22 mouse cellular contexts compared by ENCODE assay signal in the genomic region with DNA sequence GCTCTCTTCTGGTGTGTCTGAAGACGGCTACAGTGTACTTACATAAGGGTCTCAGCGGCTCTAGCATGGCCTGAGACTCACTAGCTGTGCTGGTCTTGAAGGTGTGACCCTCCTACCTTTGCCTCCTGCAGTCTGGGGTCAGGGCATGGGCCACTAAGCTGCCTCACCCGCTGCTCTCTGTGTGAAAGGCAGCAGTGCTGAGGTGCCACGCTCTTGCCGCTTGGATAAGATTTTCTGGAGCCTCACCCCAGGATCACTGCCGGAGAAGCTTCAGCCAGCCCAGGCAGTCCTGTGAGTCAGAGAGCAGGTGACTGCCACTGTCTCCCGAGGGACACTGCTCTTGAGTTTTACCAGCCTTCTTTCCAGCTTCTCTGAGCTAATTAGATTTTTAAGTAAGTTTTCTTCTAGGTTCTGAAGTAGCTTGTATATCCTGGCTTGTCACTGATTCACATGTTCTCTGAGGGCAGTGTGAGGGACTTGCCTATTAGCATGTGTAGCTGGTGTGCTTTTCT. TPM values are rescaled to one million over a fixed set of nuclear protein-coding genes. Genes with fewer than 3 reads are reported as not detected.
DNase-seq lines count a peak whose midpoint lies in the region; TF ChIP-seq lines count a peak whose summit lies in the region.
"Had no signal": no experiment of that assay in that cellular context is flagged by ENCODE, and none has a peak within 500 bp of the region (broad histone marks: within the 10 kb centered on the region; RNA-seq: fewer than 3 reads in every experiment).

No protein-coding gene starts in this region.

- H3K36me3 ChIP-seq in splenic B cell, adult 2 months (ENCODE audit: control insufficient read depth, insufficient read depth, low read length, poor library complexity, severe bottlenecking) = no peaks in the 10 kb centered on the region; the same call in 1 of the 2 replicates
- H3K36me3 ChIP-seq: hindbrain, embryonic 15.5 days; limb, embryonic 12.5 days had no signal

- WGBS in cerebellum, adult 2 months = 23% methylated on average over 7 of the region's 7 CpGs

- H3K4me3 ChIP-seq in cerebellum, adult 2 months (replicated peaks; ENCODE audit: insufficient read depth, low read depth, low read length) = no peak overlapping the region
- H3K4me3 ChIP-seq: embryonic facial prominence, embryonic 13.5 days; erythroblast, embryonic 14.5 days; forebrain, embryonic 13.5 days; gastrocnemius, adult 2 months; heart, embryonic 10.5 days; hindbrain, embryonic 15.5 days; limb, embryonic 12.5 days had no signal

- peaks cover 31% of the 10 kb centered on the region for H3K4me1 ChIP-seq in cerebellum, adult 2 months (ENCODE audit: control insufficient read depth, insufficient read depth, low read length)

- H3K27ac ChIP-seq in cerebellum, adult 2 months (ENCODE audit: insufficient read depth, low read length) = no peak overlapping the region
- H3K27ac ChIP-seq: embryonic facial prominence, embryonic 13.5 days; forebrain, embryonic 13.5 days; gastrocnemius, adult 2 months; heart, embryonic 10.5 days; hindbrain, embryonic 15.5 days; limb, embryonic 12.5 days had no signal

- no peak for TF ChIP-seq CTCF in cerebellum, adult 2 months (IDR thresholded peaks at IDR 0.05; ENCODE audit: borderline replicate concordance, insufficient read depth, low read depth, low read length)

- DNase-seq in cerebellum, adult 2 months = peak; percentile 42 to 50
- DNase-seq in cerebellum, postnatal 10 days = no peak
- DNase-seq in 3134 (ENCODE audit: extremely low read depth, insufficient read length, low spot score) (peak; percentile 64), MN1 (ENCODE audit: low spot score) (peak; percentile 88)
- peak; percentile 57 for DNase-seq in splenic B cell, adult 2 months (ENCODE audit: low read depth, low spot score)
- no peak for DNase-seq in right cerebral cortex, postnatal 36 days (ENCODE audit: low spot score in 2 of 2)
- DNase-seq in right cerebral cortex, adult 2 months (ENCODE audit: low spot score in 2 of 2) = no peak
- DNase-seq: adrenal gland, adult 8-10 months; cerebellum, adult 9-11 months; gastrocnemius, adult 2 months; layer of hippocampus, postnatal 36 days; lung, adult 18-20 months; lung, postnatal 10 days; right cerebral cortex, postnatal 25 days; thymus, adult 18-20 months; thymus, postnatal 36 days had no signal

- H3K27me3 ChIP-seq in cerebellum, adult 2 months (ENCODE audit: control insufficient read depth, insufficient read depth, low read length) = no peaks in the 10 kb centered on the region
- no peaks in the 10 kb centered on the region for H3K27me3 ChIP-seq in splenic B cell, adult 2 months (ENCODE audit: control insufficient read depth, insufficient read depth, low read length, poor library complexity, severe bottlenecking)
- H3K27me3 ChIP-seq: embryonic facial prominence, embryonic 13.5 days; forebrain, embryonic 13.5 days; hindbrain, embryonic 15.5 days; limb, embryonic 12.5 days had no signal

- TF ChIP-seq POLR2A in cerebellum, adult 2 months (IDR thresholded peaks at IDR 0.05; ENCODE audit: borderline replicate concordance, insufficient read depth, low read length) = no peak

RNA-seq across cellular contexts. Expression of gene Dip2b, which starts 18.0 kb away (rescaled TPM):
- 40.4 and 42.6 TPM in 2 replicates for polyA plus RNA-seq in cerebellum, adult 2 months (2012; rRNA removed)

Comparison
In these comparisons a context has a peak if more than half of its experiments do, and no peak if none do; other contexts are left out.
1. DNase-seq: peak in cerebellum, adult 2 months (2 of 2), 3134 (single experiment), MN1 (single experiment) and splenic B cell, adult 2 months (single experiment); none in cerebellum, postnatal 10 days (0 of 2), right cerebral cortex, postnatal 36 days (0 of 2) and right cerebral cortex, adult 2 months (0 of 2).